Mouse (Mus musculus): ENCODE results near the gene Gimap8. TPM values are rescaled to one million over a fixed set of nuclear protein-coding genes. Genes with fewer than 3 reads are reported as not detected.
"Not testable (repeated sequence)": the region's sequence is repeated elsewhere in the genome, so short reads cannot be mapped to it uniquely, and the experiment has no call there.

Gimap8 gene
- polyA plus RNA-seq, 1 experiment from 2014 or later, result 0.52 TPM

GRCm38 (mm10) chr6:48620031-48620430 lies 27.0 kb upstream of the Gimap8 start:
- H3K9me3 ChIP-seq (ENCODE audit: control insufficient read depth, low read length), result no peaks in the 10 kb centered on the region
- peaks cover 16% of the 10 kb centered on the region for H3K36me3 ChIP-seq (ENCODE audit: control insufficient read depth, insufficient read depth)
- 95% methylated on average over 30 of the region's 30 CpGs for WGBS
- H3K4me3 ChIP-seq (replicated peaks; ENCODE audit: low read length), result no peak overlapping the region
- H3K9ac ChIP-seq (replicated peaks; ENCODE audit: low read depth, low read length), result no peak overlapping the region
- ATAC-seq, result no peak
- no peak overlapping the region for H3K4me2 ChIP-seq (ENCODE audit: low read length)
- no peak overlapping the region for H3K27ac ChIP-seq (ENCODE audit: low read length)
- H3K27me3 ChIP-seq (replicated peaks; ENCODE audit: control insufficient read depth, insufficient read depth, low read length), result no peaks in the 10 kb centered on the region
- H3K4me1 ChIP-seq (replicated peaks; ENCODE audit: control insufficient read depth, insufficient read depth, low read length), result no peaks in the 10 kb centered on the region

DNA sequence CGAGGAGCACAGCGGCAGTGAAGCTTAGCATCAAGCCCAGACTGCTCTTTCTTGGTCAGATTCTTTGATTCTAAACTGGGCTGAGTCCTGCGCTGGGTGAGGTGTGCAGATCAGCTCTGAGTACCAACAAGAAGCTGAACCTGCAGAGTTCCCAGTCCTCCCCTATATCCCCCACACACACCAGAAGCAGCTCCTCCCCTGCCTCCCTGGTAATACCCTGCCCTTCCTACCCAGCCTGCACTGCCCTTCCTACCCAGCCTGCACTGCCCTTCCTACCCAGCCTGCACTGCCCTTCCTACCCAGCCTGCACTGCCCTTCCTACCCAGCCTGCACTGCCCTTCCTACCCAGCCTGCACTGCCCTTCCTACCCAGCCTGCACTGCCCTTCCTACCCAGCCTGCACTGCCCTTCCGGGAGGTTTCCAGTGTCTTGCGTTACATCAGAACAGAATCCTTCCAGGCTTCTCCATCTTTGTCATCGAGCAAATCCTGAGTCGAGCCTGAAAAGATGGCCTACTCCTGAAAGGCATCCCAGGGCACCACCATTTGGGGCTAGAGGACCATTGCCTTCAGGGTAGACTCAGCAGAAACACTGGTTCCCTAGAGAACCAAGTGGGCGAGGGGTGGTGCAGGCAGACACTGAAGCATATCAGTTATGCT lies 24.7 kb upstream of the Gimap8 start:
- not testable (repeated sequence) for H3K27me3 ChIP-seq (replicated peaks; ENCODE audit: control insufficient read depth, insufficient read depth, low read length); H3K4me3 ChIP-seq (replicated peaks; ENCODE audit: low read length); H3K9me3 ChIP-seq (ENCODE audit: control insufficient read depth, low read length); ATAC-seq; H3K4me1 ChIP-seq (replicated peaks; ENCODE audit: control insufficient read depth, insufficient read depth, low read length); H3K27ac ChIP-seq (ENCODE audit: low read length); H3K9ac ChIP-seq (replicated peaks; ENCODE audit: low read depth, low read length); H3K4me2 ChIP-seq (ENCODE audit: low read length)
- peaks cover 14% of the 10 kb centered on the region for H3K36me3 ChIP-seq (ENCODE audit: control insufficient read depth, insufficient read depth)
- WGBS, result 85% methylated on average over 8 of the region's 8 CpGs

DNA sequence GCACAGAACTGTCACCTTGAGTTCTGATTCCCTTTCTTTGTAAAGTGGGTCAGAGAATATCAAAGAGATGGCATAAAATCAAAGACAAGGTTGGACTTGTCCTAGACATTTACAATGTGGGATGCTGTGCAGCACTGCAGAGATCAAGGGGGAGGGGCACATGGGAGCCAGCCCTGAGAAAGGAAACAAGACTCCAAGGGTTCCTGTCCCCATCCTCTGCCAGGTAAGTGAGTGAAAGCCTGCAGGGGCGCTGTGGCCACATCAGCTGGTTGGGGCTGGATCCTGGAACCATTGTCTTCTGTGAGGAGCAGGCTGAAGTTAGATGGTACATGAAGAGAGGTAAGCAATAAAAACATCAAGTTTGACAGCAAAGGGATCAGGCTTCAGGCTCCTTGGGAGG lies 23.6 kb upstream of the Gimap8 start:
- Histone ChIP-seq H3K4me2 (ENCODE audit: low read length) (no peak overlapping the region), H3K36me3 (ENCODE audit: control insufficient read depth, insufficient read depth) (peaks cover 14% of the 10 kb centered on the region), H3K27me3 (replicated peaks; ENCODE audit: control insufficient read depth, insufficient read depth, low read length) (peaks cover 3% of the 10 kb centered on the region), H3K9me3 (ENCODE audit: control insufficient read depth, low read length) (no peaks in the 10 kb centered on the region), H3K4me3 (replicated peaks; ENCODE audit: low read length) (no peak overlapping the region), H3K9ac (replicated peaks; ENCODE audit: low read depth, low read length) (no peak overlapping the region), H3K27ac (ENCODE audit: low read length) (no peak overlapping the region), H3K4me1 (replicated peaks; ENCODE audit: control insufficient read depth, insufficient read depth, low read length) (peaks cover 11% of the 10 kb centered on the region)
- ATAC-seq, result no peak
- WGBS, result 35% methylated on average over 1 of the region's 1 CpGs

- Histone ChIP-seq H3K9ac (replicated peaks; ENCODE audit: low read depth, low read length) (peak within 1 kb of the TSS; percentile 61), H3K4me3 (replicated peaks; ENCODE audit: low read length) (peak within 1 kb of the TSS; percentile 57)
- 15% methylated on average over 8 of the region's 8 CpGs for WGBS
Observed at GRCm38 (mm10) chr6:48626464-48626863, 20.6 kb upstream of the Gimap8 start, which contains the start of gene AI854703. Gene AI854703, plus strand, starts transcription at chr6:48626764.

DNA sequence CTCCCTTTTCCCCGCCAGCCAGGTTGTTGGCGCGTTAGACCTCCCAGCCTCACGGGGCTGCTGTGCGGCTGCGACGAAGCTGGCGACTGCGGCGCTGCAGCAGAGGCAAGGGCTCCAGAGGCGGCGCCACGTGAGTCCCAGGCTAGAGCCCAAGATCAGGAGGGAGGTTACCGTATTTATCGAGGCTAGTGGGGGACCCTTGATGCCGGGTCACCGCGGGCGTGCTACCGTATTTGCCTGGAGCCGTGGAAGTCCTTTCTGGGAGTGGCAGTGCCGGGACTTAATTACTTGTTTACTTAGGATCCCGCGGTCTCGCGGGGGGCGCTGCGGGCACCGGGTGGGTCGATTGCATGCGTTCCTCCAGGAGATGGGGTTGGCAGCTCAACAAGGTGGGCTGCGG lies 20.1 kb upstream of the Gimap8 start:
- Histone ChIP-seq H3K4me2 (ENCODE audit: low read length) (peak overlapping the region; percentile 83), H3K9me3 (ENCODE audit: control insufficient read depth, low read length) (no peaks in the 10 kb centered on the region), H3K36me3 (ENCODE audit: control insufficient read depth, insufficient read depth) (no peaks in the 10 kb centered on the region), H3K4me1 (replicated peaks; ENCODE audit: control insufficient read depth, insufficient read depth, low read length) (peaks cover 22% of the 10 kb centered on the region), H3K27ac (ENCODE audit: low read length) (no peak overlapping the region), H3K27me3 (replicated peaks; ENCODE audit: control insufficient read depth, insufficient read depth, low read length) (peaks cover 9% of the 10 kb centered on the region), H3K4me3 (replicated peaks; ENCODE audit: low read length) (peak overlapping the region; percentile 57), H3K9ac (replicated peaks; ENCODE audit: low read depth, low read length) (peak overlapping the region; percentile 61)
- WGBS, result under 1% methylated on average over 32 of the region's 32 CpGs
- ATAC-seq, result peak; percentile 57

More at GRCm38 (mm10) chr6:48626464-48626863, 20.6 kb upstream of the Gimap8 start, which contains the start of gene AI854703:
- peaks cover 22% of the 10 kb centered on the region for H3K4me1 ChIP-seq (replicated peaks; ENCODE audit: control insufficient read depth, insufficient read depth, low read length)
- H3K4me2 ChIP-seq (ENCODE audit: low read length), result peak within 1 kb of the TSS; percentile 83
- ATAC-seq, result no peak
- no peak within 1 kb of the TSS for H3K27ac ChIP-seq (ENCODE audit: low read length)
- H3K27me3 ChIP-seq (replicated peaks; ENCODE audit: control insufficient read depth, insufficient read depth, low read length), result peaks cover 9% of the 10 kb centered on the region
- no peaks in the 10 kb centered on the region for H3K36me3 ChIP-seq (ENCODE audit: control insufficient read depth, insufficient read depth)
- no peaks in the 10 kb centered on the region for H3K9me3 ChIP-seq (ENCODE audit: control insufficient read depth, low read length)

DNA sequence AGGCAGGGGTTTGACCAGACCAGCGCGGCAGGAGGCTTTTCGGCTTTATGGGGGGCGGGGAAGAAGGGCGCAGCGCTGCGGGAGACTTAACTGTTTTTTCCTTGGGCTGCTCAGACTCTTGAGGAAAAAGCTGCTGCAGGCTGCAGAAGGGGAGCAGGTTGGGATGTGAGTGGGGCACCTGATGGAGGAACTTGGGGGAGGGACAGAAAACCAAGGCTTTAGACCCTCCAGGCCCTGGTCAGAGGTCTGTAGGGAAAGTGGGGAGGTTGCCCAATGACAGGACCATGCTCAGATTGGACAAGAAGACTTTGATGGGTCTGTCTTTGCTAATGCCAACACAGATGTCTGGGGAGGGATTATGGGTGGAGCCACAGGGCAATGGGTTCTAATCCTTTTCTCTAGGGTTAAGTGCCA lies 19.5 kb upstream of the Gimap8 start:
- no peak overlapping the region for H3K27ac ChIP-seq (ENCODE audit: low read length)
- no peaks in the 10 kb centered on the region for H3K36me3 ChIP-seq (ENCODE audit: control insufficient read depth, insufficient read depth)
- H3K27me3 ChIP-seq (replicated peaks; ENCODE audit: control insufficient read depth, insufficient read depth, low read length), result peaks cover 9% of the 10 kb centered on the region
- H3K9me3 ChIP-seq (ENCODE audit: control insufficient read depth, low read length), result no peaks in the 10 kb centered on the region
- WGBS, result 4% methylated on average over 7 of the region's 7 CpGs
- no peak for ATAC-seq
- peak overlapping the region; percentile 61 for H3K9ac ChIP-seq (replicated peaks; ENCODE audit: low read depth, low read length)
- peaks cover 22% of the 10 kb centered on the region for H3K4me1 ChIP-seq (replicated peaks; ENCODE audit: control insufficient read depth, insufficient read depth, low read length)
- peak overlapping the region; percentile 83 for H3K4me2 ChIP-seq (ENCODE audit: low read length)
- H3K4me3 ChIP-seq (replicated peaks; ENCODE audit: low read length), result peak overlapping the region; percentile 57

GRCm38 (mm10) chr6:48628377-48628776 lies 18.7 kb upstream of the Gimap8 start:
- Histone ChIP-seq H3K27me3 (replicated peaks; ENCODE audit: control insufficient read depth, insufficient read depth, low read length) (peaks cover 9% of the 10 kb centered on the region), H3K9ac (replicated peaks; ENCODE audit: low read depth, low read length) (no peak overlapping the region), H3K36me3 (ENCODE audit: control insufficient read depth, insufficient read depth) (no peaks in the 10 kb centered on the region), H3K4me3 (replicated peaks; ENCODE audit: low read length) (no peak overlapping the region), H3K9me3 (ENCODE audit: control insufficient read depth, low read length) (no peaks in the 10 kb centered on the region), H3K4me2 (ENCODE audit: low read length) (no peak overlapping the region), H3K4me1 (replicated peaks; ENCODE audit: control insufficient read depth, insufficient read depth, low read length) (peaks cover 22% of the 10 kb centered on the region), H3K27ac (ENCODE audit: low read length) (no peak overlapping the region)
- 83% methylated on average over 3 of the region's 3 CpGs for WGBS
- no peak for ATAC-seq

- peaks cover 9% of the 10 kb centered on the region for H3K27me3 ChIP-seq (replicated peaks; ENCODE audit: control insufficient read depth, insufficient read depth, low read length)
- H3K4me3 ChIP-seq (replicated peaks; ENCODE audit: low read length), result peak overlapping the region; percentile 54
- H3K4me2 ChIP-seq (ENCODE audit: low read length), result peak overlapping the region; percentile 83
- H3K27ac ChIP-seq (ENCODE audit: low read length), result no peak overlapping the region
- H3K4me1 ChIP-seq (replicated peaks; ENCODE audit: control insufficient read depth, insufficient read depth, low read length), result peaks cover 22% of the 10 kb centered on the region
- ATAC-seq, result peak; percentile 79
- 5% methylated on average over 54 of the region's 54 CpGs for WGBS
- H3K9ac ChIP-seq (replicated peaks; ENCODE audit: low read depth, low read length), result peak overlapping the region; percentile 65
- no peaks in the 10 kb centered on the region for H3K36me3 ChIP-seq (ENCODE audit: control insufficient read depth, insufficient read depth)
- no peaks in the 10 kb centered on the region for H3K9me3 ChIP-seq (ENCODE audit: control insufficient read depth, low read length)
Observed at GRCm38 (mm10) chr6:48628808-48629660, 18.0 kb upstream of the Gimap8 start.

GRCm38 (mm10) chr6:48629661-48630034 lies 17.4 kb upstream of the Gimap8 start:
- Histone ChIP-seq H3K9me3 (ENCODE audit: control insufficient read depth, low read length) (no peaks in the 10 kb centered on the region), H3K27me3 (replicated peaks; ENCODE audit: control insufficient read depth, insufficient read depth, low read length) (peaks cover 9% of the 10 kb centered on the region), H3K4me3 (replicated peaks; ENCODE audit: low read length) (peak overlapping the region; percentile 54), H3K4me1 (replicated peaks; ENCODE audit: control insufficient read depth, insufficient read depth, low read length) (peaks cover 22% of the 10 kb centered on the region), H3K9ac (replicated peaks; ENCODE audit: low read depth, low read length) (peak overlapping the region; percentile 65), H3K27ac (ENCODE audit: low read length) (no peak overlapping the region), H3K36me3 (ENCODE audit: control insufficient read depth, insufficient read depth) (no peaks in the 10 kb centered on the region), H3K4me2 (ENCODE audit: low read length) (peak overlapping the region; percentile 83)
- ATAC-seq, result peak; percentile 32
- 17% methylated on average over 13 of the region's 13 CpGs for WGBS

Data from forebrain, embryonic 16.5 days (tissue).